Mouse (Mus musculus): ENCODE data around the gene Ift57.

- TF ChIP-seq CTCF (IDR thresholded peaks at IDR 0.05; ENCODE audit: low read depth) (no peak), EP300 (IDR thresholded peaks at IDR 0.05; ENCODE audit: low read depth) (no peak)
Observed at GRCm38 (mm10) chr16:49736536-49736935, 37.5 kb downstream of the Ift57 start.

Data from heart, postnatal 0 days (tissue).